Mouse (Mus musculus): ENCODE results near the gene Evi2.

DNA sequence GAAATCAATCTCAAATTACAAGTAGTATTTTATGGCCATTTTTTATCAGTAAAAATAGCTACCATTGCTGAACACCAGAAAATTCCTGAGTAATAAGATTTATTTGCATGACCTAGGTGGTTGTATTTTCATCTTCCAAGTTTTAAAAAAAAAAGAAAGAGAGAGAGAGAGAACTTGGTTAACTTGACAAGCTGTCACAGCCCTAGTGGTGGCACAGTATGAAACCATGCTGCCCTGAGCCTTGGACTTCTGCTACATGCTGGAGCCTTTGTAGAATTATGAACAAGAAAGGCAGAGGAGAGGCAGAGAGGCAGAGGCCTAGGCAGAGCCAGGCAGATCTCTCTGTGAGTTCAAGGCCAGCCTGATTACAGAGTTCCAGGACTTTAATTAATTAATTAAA is 8.5 kb downstream of the Evi2 start:
- TF ChIP-seq CTCF (IDR thresholded peaks at IDR 0.05; ENCODE audit: control insufficient read depth, insufficient read depth, insufficient replicate concordance, low read depth, low read length) (no peak), POLR2A (IDR thresholded peaks at IDR 0.05; ENCODE audit: control insufficient read depth, low read depth, low read length) (no peak)
